Mouse (Mus musculus) adrenal gland, postnatal 4 days (tissue): Measurements from ENCODE around the gene Plgrkt. TPM values are rescaled to one million over a fixed set of nuclear protein-coding genes. Genes with fewer than 3 reads are reported as not detected.
A peak's percentile ranks its signal among the peaks of the same experiment; 100 is the strongest.
"Not testable (repeated sequence)": the region's sequence is repeated elsewhere in the genome, so short reads cannot be mapped to it uniquely, and the experiment has no call there.

Experiments used
- DNase-seq, 2 experiments: peaks; one replicate each; pipeline ENCODE4 v3.0.0; 2021 to 2022; ENCODE audit warnings: low spot score in 2 of 2, mixed read lengths in 2 of 2
- long read RNA-seq, 2 experiments: library from polyadenylated mRNA; stranded (forward); transcript quantifications; one replicate each; pipeline ENCODE4 v2.0.0; 2021
- total RNA-seq, 2 experiments: library from RNA; stranded (reverse); gene quantifications; 2 replicates each; pipeline ENCODE4 v1.2.3; 2021

The Plgrkt gene
- 10 to 100 TPM; 73.2 to 74.8 TPM for total RNA-seq
- long read RNA-seq, experiment 1, transcript Plgrkt-208 (6 exons, 1,020 nt) = major isoform, 12 of 22 reads
- long read RNA-seq, experiment 1, partial matches to known transcripts = 2 of 22 reads
- long read RNA-seq, experiment 1, other reads (novel, unspliced or antisense) = 8 of 22 reads
- long read RNA-seq, experiment 2, transcript Plgrkt-208 (6 exons, 1,020 nt) = major isoform, 10 of 27 reads
- long read RNA-seq, experiment 2, partial matches to known transcripts = 3 of 27 reads
- long read RNA-seq, experiment 2, other reads (novel, unspliced or antisense) = 12 of 27 reads

DNA sequence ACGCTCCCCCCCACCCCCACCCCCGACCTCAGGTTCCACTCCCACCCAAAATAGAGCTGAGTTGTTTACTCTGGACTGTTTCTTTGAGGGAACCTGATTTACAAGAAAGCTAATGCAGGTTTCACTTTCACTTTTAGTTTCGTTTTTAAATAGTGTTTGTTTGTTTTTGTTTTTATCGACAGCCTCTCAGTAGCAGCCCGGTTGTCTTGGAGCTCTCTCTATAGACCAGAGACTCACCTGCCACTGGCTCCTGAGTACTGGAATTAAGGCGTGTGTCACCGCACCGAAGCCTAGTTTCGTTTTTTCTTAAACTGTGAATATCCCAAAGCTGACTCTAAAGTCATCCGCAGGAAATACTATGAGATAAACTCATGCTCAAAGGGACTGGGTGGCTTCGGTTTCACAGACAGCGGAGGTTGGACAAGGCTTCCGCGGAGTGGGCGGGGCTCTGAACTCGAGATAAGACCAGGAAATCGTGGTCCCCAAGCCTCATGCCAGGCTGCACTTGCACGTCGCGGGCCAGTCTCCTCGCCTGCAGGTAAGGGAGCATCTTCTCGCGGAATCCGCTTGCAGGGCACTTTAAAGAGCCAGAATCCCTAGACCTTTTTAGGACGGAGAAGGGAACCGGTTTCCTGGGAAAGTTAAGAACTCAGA lies at the start of gene Plgrkt, which contains the start of gene Cd274:
Plgrkt (minus strand) TSS at position 422 of the 654 bp plus-strand sequence.
Cd274 (plus strand) TSS at position 487 of the 654 bp plus-strand sequence.
- peak; percentile 35 to 60 for DNase-seq

DNA sequence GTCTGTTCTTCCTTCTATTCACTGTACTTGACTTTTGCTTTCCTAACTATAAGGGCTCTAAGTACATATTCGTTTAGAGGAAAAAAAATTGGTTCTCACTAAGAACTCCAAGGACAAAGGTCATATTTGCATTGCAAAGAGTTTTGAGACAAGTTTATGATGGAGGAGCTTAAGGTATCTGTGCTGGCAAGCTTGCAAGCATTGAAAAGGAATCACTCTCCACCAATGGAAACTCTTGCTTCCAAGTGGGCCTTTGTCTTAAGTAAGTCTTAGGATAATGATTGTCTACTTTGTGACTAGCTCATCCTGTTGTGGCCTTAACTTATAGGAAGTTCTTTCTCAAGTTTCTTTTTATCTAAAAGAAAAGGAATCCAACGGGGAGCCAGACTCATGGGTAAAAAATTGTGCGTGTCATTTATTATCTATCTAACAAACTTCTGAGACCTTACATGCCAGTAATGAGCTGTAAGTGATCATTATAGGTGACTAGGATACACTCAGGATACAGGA lies 49.3 kb upstream of the Plgrkt start:
- DNase-seq = no peak

DNA sequence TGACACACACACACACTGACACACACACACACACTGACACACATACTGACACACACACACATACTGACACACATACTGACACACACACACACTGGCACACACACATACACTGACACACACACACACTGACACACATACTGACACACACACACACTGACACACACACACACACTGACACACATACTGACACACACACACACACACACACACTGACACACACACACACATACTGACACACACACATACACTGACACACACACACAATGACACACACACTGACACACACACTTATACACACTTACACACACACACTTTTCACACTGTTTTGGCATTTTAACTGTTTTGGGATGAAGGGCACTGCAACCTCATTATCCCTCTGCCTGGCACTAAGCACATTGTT lies 47.7 kb upstream of the Plgrkt start:
- not testable (repeated sequence) for DNase-seq

DNA sequence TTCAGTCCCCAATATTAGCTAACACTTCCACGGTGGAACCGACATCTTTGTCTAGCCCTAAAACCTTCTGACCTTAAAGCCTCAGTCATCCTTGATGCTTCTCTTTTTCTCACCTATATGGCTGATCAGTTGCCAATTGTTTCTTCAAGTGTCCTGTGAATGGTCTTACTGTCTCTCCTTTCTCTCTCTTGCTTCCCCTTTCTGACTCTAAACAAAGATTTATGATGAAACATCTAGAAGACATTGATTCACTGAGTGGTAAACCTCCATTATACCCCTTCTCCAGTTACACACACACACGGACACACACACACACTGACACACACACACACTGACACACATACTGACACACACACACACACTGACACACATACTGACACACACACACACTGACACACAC lies 47.3 kb upstream of the Plgrkt start:
- DNase-seq = no peak

DNA sequence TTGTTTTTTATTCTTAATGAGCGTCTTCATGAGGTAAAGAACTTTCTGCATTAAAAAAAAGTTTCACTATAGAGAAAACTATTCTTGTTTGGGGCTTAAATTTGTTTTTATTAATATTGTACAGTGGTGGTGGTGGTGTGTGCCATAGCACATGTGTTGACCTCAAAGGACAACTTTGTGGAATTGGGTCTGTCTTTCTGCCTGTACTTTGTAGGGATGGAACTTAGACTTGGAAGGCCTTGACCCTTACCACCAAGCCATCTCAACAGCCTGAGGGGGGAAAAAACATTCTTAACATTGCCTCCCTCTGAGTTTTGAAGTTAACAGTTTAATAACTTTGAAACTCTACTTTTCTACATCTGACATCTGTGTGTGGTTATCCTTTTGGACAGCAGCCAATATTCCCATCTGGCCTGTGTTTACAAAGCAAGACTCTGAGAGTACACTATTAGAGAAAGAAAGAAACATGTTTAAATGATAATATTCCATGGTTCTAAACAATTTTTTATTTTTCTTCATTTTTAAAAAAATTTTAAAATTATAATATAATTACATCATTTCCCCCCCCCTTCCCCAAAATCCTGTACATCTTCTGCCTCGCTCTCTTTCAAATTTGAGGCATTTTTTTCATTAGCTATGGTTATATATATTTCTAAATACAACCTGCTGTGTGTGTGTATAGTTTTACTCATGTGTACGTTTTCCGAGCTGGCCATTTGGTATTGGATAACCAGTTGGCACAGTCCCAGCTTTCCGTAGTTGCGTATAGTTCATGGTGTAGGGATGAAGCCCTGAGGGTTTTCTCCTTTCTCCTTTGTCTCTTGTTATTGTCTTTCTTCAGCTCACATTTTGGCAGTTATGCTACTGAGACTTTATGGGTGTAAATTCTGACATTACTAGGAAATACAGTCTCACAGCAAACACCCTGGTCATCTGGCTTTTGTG lies 45.6 kb upstream of the Plgrkt start:
- no peak for DNase-seq

DNA sequence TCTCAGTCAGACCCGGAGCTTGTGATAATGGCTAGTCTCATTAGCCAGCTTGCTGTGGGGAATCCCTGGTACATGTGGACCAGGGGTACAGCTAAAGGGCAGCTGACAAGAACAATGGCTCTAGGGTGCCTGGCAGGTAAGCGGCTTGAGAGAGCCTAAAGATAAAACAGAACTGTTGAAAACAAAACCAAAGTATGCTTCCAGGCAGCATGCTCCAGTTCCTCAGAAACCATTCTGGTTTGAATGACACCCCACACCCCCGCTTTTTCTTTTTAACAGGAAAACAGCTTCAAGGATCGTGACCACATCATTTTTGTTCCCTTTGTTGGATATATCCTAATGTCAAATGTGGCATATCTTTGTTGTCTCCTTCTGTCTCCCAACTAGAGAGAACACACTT lies 43.4 kb upstream of the Plgrkt start, which contains the start of gene Pdcd1lg2:
Pdcd1lg2 (plus strand) TSS at position 301 of the 400 bp plus-strand sequence.
- DNase-seq = no peak

DNA sequence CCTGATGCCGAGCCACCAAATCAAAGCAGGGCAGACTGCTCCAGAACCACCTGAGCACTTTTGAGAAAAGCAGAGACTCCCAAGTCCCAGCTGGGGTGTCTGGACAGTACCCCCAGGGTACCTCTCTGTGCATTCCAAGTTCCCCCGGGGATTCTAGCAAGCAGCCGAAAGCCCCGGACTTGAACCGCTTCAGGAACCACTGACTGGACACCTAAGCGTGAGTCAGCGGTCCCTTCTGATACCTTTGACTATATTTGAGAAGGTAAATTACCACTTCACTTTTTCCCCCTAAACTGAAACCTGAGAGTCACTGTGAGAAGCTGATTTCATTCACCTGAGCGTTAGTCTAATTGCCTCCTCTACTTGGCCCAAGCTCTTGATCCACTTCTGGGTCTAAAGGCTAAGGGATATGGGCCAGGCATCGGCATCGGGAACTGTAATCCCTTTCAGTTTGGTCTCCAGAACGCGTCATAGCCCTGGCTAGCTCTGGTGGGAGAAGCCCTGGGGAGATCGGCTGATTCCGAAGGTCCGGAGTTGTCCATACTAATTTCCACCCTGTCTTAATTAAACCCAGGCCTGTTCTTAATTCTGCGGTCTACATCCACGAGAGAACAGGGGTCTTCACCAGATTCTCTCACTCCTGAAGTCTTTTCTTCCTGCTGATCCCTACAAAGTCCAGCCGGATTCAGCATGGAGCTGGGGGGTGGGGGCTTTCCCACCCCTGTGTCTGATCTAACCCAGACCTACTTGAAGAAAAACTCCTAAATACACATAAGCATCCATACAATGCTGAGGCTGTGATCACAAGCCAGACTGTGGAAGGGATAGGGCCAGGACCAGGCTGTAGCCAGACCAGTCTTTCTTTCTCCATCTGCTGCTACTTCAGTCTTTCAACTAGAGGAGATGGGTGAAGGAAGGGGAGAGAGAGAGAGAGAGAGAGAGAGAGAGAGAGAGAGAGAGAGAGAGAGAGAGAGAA lies 39.1 kb upstream of the Plgrkt start:
- no peak for DNase-seq

DNA sequence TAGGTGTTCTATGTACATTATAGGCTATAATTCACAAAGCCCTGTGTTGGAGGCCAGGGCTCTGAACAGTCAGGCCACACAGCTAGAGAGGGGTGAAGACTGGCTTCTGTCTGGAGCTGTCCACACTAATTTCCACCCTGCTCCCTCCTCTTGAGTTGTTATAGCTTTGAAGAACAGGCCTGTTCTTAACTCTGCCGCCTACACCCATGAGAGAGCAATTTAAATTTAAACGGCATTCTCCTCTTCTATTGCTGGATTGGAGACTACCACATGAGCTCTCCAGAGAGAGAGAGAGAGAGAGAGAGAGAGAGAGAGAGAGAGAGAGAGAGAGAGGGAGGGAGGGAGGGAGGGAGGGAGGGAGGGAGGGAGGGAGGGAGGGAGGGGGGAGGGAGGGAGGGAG lies 38.2 kb upstream of the Plgrkt start:
- DNase-seq = no peak

DNA sequence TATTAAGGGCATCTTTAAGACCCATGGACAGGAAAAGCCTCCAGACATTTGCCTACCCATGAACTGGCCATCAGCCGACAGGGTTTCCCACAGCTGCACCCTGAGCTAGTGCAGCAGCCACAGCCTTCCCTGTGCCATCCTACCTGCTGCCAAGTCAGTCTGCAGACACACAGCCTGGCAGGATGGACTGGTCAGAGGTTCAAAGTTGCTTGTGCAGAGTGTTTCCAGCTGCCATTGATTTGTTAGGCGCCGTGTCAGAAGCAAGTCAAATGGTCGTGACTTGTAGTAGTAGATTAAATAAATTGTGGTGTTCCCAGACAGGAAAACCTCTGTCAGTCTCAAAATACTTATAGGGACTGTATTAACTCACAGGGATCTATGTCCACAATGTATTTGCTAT lies 36.1 kb upstream of the Plgrkt start:
- no peak for DNase-seq

DNA sequence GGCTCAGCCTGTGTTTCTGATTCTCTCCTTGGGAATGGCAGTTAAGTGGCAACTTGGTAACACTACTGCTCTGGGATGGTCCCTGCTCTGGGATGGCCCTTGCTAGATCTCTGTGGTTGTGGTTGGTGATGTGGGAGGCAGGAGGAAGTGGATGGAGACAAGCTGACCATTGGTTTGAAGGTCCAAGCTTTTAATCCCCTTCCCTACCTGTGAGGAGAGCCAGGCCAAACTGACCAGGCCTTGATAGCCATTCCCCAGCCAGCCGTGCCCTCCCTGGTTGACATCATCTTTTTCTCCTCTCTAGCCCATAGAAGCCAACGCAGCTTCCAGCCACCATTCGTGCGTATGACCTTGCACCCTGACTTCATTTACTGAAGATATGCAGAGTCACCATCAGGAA lies 35.4 kb upstream of the Plgrkt start:
- DNase-seq = no peak

DNA sequence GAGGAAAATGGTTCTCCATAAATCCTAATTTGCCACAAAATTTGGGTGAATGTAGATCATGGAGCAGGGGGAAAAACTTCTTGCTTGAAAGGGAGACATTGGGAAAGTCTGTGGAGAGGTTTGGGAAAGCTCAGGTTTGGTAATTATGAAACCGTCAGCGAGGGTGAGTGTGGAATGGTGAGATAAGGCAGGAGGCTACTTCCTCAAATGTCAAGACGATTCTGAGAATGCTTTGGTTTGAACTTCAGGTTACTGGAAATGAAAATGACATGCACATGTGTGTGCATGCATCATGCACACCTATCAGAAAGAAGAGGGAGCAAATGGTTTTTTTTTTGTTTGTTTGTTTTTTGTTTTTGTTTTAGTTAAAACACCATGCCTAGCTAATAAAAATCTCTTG lies 33.3 kb upstream of the Plgrkt start:
- DNase-seq = no peak

DNA sequence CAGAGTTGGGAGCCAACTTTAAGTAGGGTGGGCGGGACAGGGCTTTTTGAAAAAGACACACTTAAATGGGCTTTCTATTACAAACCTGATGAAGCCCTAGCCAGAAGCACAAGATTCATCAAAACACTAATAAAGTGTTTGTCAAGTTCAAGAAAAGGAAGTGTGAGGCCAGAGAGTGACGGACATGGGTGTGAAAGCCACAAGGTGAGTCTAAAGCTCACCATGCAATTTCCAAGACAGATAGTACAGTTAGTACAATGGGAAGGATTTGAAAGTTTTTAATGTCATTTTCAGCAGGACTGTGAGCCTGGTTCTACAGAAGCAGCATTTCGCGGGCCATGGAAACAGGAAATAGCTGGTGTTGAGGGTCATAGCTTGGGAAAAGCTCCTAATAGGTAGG lies 32.6 kb upstream of the Plgrkt start:
- DNase-seq = no peak

DNA sequence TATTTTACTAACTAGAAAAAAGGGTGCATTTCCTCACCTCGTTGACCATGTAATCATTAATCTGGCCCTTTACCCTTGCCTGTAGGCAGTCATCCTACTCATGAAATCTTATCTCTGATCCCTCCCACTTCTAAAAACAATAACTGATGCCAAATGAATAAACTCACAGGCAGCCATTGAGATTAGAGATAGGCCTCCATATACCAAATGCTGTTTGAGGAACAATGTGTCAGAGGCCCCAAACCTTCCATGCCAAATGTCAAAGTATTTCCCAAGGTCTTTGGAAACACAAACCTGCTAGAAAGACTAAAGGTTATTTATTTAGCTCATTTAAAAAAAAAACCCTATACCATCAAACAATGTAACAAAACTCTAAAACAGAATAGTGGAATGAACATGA lies 29.2 kb upstream of the Plgrkt start:
- no peak for DNase-seq

DNA sequence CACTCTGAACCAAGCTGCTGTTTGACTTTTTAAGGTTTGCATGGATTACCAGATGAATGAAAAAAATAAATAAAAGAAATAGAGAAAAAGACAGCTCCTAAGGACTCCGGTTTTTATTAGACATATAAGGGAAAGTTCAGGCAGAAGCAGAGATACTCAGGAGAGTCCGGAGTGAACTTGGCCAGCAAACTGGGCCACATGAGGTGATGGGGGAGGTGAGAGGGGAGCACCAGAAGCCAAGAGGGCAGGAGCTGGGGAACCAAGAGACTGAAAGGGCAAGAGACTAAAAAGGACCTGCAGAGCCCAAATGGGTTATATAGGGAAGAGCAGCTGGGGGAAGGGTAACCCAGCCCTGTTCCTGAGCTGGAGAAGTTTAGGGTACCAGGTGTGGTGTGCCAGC lies 27.5 kb upstream of the Plgrkt start:
- DNase-seq = no peak

DNA sequence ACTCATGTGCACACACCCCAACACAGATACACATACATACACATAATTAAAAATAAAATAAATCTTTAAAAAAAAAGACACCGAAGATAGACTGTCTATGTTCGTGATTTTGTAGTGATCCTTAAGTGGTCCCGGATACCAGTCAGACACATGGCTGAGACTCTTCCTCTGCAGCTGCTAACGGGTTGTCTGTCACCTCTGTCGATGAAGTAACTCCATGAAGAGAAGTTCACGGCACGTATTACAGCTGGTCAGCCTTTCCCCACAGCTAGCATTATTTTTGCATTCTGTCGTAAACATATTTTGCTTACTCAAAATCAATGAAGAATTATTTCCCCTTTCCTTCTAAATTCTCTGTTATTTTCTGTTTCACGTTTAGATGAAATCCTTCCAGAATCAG lies 26.1 kb upstream of the Plgrkt start:
- no peak for DNase-seq

DNA sequence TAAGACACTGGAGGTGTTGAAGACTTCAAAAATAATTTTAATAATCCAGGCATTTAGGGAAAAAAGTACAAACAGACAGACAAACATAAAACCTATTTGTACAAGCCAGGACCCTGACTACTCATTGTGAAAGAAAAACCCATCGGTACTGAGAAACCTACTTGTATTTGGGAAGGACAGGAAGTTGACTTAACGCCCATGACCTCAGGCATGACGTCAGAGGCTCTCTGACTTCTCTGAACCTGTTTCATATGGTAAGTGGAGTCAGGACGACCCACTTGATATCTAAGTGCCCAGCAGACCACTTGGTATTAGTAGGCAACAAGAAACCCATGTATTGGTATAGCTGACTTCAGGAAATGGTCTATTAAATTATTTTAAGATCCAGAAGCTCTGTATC lies 24.1 kb upstream of the Plgrkt start:
- DNase-seq = no peak

DNA sequence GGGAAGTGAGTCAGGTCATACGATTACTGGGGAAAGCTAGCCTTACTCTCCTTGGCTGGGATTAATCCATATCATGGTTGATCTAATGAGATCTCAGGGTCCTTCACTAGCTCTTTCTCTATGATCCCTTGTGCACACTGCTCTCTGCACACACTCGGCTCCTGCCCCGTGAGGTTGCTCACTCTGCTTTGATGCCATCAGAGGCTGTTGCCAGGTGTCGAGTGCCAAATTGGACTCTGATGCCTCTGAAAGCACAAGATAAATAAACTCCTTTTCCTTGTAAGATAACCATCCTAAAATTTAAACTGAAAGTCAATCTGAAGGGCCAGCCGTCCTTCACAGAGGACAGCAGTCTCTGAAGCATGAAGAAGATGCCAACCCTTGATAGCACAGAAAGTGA lies 23.3 kb upstream of the Plgrkt start:
- DNase-seq = no peak

DNA sequence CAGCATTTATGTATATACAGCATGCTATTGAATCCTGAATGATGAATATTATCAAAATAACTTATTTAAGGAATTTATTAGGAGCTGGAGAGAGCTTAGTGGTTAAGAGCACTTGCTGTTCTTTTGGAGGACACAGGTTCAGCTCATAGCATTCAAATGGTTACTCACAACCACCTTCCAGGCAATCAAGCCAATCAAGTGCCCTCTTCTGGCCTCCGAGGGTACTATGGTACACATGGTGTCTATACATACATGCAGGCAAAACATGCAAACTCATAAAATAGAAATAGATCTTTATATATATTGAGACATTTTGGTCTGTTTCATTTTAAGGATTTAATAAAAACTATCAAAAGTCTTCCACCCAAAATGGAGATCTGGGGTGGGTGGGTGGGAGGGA lies 21.6 kb upstream of the Plgrkt start:
- no peak for DNase-seq

DNA sequence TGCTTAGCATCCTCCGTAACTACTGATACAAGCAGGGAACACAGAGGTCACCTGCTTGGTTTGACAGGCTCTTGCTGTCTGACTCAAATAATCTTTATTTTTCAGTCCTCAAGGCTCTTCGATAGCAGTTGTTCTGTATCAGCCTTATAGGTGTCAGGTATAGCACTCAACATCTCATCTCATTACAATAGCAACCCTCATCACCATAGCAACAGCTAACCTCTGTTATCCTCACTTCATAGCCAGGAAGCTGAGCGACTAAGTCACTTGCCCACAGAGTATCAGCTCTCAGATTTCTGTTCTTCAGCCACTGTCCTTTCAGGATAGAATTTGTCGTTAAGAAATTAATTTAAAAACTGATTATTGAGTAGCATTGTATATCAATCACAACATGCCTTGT lies 18.6 kb upstream of the Plgrkt start:
- no peak for DNase-seq

DNA sequence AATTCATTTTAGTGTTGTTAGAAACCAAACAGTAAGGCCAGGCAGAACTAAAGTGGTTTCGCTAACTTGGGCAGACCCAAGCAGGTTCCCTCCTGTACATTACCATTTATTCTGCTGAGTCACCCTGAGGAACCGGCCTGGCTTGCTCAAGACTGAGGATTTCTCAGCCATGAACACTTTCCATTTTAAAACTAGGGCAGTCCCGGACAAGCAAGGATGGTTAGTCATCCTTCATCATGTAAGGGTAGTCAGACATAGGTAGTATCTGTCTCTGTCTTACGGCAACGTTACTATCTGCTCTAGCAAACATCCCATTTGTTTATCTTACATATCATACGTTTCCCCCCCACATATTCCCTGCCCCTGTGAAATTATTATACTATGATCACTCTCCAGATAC lies 17.8 kb upstream of the Plgrkt start:
- DNase-seq = no peak
